Mouse (Mus musculus) gastrocnemius, adult 8-10 months (tissue): ENCODE measurements around the gene Chpf2. TPM values are rescaled to one million over a fixed set of nuclear protein-coding genes. Genes with fewer than 3 reads are reported as not detected.

Source experiments
- DNase-seq, 2 experiments: peaks; one replicate each; pipeline ENCODE4 v3.0.0; 2022; ENCODE audit warnings: low spot score in 2 of 2
- total RNA-seq, 4 experiments: library from RNA; stranded (reverse); gene quantifications; 2 replicates each; pipeline ENCODE4 v1.2.4; 2022

The Chpf2 gene
- total RNA-seq, 4 experiments from 2014 or later: 8.5 to 14.5 (median 12.4) TPM

DNA sequence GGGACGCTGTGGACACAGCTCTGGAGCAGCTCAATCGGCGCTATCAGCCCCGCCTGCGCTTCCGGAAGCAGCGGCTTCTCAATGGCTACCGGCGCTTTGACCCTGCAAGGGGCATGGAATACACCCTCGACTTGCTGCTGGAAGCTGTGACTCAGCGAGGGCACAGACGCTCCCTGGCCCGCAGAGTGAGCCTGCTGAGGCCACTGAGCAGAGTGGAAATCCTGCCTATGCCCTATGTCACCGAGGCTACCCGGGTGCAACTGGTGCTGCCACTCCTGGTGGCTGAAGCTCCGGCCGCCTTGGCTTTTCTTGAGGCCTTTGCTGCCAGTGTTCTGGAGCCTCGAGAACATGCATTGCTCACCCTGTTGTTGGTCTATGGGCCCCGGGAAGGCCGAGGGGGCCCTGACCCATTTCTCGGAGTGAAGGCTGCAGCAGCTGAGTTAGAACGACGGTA is 4.8 kb downstream of the Chpf2 start:
- no peak for DNase-seq

- no peak for DNase-seq
These were observed 5.4 kb downstream of the Chpf2 start for GRCm38 (mm10) chr5:24591796-24592470.

DNA sequence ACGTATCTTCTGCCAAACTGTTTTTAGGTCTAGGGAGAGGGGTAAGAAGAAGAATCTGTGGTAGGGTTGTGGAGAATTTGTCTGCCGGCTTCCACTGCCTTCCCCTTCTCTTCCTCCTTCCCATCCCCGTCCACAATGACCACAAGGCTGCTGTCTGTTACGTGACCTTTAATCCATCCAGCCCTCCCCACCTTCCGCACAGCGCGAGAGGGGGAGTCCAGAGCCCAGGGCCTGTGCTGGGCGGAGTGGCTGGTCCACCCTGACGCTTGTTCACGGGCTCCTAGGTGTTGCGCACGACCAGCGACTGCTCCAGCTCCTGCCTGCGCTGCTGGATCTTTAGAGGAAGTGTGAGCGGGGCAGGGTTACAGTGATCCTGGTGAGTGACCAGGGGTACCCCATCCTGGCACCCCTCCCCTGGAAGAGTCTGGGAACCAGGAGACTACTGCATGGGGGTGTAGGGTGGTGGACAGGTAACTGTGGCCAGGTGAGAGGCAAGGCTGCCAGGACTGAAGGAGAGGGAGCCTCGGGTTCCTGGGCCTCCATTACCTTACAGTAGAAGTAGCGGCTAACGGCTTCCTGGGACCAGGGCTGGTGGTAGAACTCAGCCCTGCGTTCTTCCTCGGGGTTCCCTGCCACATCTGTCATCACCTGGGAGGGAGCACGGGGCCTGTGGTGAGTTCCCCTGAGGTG is 6.1 kb downstream of the Chpf2 start:
- DNase-seq: no peak

DNA sequence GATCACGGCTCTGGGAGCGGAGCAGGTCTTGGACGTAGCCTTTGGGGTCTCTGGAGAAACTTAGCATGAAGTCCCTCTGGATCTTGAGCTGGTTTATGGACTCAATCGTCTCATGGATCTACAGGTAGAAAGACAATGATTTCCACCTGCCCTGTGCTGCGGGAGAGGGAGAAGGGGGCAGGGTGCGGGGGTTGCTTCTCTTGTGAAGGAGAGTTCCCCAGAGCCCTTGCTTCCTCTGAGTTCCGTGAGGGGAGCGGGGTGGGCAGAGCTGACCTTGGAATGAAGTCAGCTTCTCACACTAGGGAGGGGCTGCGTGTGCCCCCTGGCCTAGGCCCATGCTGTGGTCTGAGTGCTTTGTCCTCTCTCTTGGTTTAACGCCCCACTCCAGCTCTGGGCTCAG is 6.7 kb downstream of the Chpf2 start:
- no peak for DNase-seq

DNA sequence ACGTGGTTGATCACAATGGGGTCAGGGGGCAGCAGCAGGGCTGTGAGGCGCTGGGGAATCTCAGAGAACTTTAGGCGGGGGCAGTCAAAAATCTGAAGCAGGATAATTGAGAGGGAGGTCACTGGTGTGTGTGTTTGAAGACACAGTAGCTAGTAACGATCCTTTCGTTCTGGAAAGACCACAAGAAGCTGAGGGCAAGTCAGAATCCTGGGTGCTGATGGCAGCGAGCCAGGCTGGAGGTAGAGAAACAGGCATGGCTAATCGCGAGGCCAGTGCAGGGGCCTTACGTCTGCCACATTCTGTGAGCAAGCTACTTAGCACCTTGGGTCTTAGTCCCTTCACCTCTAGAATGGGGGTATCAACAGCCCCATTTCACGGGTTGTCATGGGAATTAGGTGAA is 7.4 kb downstream of the Chpf2 start:
- no peak for DNase-seq

DNA sequence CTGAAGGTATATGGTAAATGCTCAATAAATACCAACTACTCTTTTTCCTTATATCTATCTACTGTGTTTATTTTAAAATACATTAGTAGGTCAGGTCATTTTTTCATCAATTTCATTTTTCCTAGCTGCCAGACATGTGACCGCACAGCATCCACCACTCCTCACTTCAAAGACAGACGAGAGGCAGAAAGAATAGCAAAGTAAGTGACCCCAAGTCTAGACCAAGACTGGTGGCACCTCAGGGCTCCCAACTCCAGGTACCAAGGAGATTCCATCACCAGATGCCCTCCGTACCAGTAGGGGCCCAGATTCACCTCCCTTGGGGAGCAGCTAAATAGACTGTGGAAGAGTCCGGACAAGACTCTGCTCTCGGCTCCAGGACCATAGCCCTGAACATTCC is 7.8 kb downstream of the Chpf2 start:
- no peak for DNase-seq

DNA sequence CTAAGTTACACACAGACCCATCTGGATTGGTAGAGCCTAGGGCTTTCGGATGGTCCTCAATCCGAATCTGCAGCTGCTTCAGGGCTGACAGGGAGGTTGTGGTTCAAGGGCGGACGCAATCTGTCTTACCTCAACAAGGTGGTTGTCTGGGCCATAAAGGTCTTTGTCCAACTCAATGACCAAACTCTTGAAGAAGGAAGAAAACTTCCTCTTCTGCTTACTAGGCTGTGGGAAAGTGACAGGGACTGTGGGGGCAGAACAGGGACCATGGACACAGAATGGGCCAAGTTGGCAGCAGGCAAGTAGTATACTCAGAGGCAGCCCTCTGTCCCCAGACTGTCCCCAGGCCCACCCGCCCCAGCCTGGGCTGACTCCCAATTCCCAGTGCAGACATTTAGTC is 8.7 kb downstream of the Chpf2 start:
- DNase-seq: no peak

- no peak for DNase-seq
These were observed 9.3 kb downstream of the Chpf2 start for GRCm38 (mm10) chr5:24595786-24596380.

GRCm38 (mm10) chr5:24596519-24597171 is 10.1 kb downstream of the Chpf2 start:
- DNase-seq: no peak

DNA sequence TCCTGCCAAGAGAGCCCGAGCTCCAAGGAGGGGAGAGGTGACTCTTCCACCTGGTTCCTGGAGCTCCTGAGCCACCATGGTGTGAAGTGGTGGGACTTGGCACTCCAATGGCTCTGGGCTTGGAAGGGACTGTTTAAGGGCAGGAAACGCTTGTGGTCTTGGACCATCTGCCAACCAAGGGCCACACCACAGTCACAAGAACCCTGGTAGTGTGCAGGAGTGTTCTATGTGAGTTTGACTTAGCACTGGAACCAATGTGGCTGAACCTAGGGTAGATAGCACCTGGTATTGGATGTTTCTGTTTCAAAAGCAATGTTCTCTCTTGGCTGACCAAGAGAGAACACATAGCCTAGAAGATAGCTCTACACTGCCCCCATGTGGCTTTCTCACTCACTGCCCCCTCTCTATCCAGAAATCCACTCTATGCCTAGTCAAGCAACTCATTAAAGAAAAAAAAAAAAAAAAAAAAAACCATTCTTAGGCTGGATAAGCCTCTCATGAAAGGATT is 10.7 kb downstream of the Chpf2 start:
- DNase-seq: peak; percentile 71 to 73

DNA sequence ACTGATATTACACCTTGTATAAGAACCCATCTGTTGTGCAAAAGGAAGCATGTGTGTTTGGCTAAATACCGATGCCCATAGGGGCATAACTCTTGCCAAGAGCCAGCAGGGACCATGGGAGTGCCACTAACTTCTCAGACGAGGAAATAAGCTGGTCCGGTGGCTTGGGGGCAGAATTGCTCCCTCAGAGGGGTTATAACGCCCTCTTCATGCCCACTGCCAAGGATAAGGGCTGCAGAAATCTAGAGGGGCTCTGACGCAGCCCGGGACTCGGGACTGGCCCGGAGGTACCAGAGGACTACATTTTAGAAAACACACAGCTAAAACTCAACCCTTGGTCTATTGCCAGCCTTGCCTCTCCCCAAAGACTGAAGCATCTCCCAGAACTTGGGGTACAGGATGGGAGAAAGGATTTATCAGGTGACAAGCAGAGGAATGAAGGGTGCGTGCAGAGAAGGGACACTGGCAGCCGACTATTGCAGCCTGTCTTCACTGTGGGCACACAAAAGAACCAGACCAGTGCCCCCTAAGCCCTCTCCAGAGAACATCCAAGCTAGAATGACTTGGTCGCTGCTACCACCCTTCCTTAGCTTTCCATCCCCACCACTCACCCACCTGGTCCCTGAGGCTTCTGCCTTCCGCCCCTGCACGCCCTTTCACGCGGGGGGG is 11.5 kb downstream of the Chpf2 start:
- DNase-seq: no peak

GRCm38 (mm10) chr5:24598570-24599006 is 12.0 kb downstream of the Chpf2 start:
- peak; percentile 63 to 65 for DNase-seq

DNA sequence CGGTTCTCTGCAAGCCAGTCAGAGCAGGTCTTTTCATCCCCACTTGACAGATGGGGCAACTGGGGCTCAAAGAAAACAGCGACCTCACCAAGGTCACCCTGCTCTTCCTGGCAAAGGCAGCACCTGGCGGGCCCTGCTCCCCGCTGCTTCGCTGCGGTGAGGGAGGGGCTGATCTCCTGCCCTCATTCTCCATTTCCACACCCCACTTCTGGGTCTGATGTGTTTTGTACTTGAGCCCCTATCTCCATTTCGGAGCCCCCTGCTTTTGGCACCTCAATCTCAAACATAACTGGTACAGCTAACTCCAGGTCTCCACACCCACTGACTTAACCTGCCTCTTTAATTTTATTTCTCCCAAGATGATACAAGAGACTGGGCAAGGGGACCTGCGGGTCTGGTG is 12.6 kb downstream of the Chpf2 start:
- DNase-seq: no peak

GRCm38 (mm10) chr5:24600236-24600635 is 13.7 kb downstream of the Chpf2 start:
- peak; percentile 76 to 82 for DNase-seq

DNA sequence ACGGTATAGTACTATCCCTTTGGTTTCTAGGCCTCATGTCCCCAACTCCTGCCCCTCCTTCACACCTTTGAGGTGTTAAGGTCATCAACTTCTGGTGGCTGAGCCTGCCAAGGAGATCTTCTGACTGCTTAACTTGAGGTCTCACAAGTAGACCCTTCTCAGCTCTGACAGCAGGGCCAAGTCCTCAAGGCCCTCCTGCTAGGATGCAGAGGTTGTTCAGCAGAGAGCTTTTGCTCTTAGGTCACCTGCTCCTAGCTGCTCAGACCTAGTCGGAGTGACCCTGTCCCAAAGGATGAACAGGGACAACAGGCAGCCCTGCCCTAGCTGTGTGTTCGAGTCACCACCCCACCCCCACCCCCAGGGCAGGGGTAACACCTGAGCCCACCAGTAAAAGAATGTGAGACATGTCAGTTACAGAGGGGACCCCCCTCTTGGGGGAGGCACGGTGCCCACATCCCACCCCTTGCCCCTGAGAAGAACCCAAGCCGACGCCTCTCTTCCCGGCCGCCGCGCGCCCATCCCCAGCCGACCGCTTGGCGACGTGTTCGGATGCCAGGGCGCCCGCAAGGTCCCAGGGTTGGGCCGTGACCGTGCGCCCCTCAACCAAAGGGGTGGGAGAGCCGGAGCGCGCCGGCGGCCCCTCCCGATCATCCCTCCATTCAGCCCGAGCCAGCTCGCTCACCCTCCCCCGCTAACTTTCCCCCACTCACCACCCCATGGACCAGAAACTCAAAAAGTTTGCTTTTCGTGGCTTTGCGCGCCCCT is 14.7 kb downstream of the Chpf2 start:
- no peak for DNase-seq

DNA sequence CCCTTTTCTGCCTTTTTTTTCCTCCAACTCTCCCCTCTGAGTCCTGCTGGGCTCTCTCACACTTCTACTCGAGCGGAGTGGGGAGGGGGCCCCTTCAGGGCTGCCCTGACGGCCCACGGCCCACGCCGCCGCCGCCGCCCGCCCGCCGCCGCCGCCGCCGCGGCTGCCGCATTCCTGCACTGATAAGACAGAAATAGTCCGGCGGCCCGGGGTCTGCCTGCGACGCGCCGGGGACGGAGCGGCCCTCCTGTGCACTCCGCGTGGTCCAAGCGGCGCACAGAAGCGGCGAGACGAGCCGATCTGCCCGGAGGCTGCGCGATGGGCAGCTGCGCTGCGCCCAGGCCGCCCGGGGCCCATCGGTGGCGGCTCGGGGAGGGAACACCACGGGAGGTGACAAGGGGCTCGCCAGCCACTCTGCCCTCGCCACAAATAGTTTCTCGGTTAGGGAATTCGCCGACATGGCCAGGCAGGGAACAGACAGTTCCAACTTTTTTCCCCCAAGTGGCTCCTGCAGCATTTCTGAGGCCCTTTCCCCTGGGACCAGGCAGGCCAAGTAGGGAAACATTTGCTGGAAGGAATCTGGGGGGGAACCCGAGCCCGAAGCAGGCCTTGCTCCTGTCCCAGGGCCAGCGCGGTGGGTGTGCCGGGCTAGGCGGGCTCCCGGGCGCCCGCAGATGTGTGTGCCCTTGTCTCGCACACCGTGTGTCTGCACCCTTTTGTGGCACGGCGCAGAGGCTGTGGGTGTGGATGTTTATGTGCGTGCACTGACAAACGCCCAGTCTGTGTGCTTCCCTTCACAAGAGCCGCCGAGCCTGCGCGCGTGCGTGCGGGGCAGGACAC is 15.6 kb downstream of the Chpf2 start:
- peak; percentile 76 to 80 for DNase-seq

DNA sequence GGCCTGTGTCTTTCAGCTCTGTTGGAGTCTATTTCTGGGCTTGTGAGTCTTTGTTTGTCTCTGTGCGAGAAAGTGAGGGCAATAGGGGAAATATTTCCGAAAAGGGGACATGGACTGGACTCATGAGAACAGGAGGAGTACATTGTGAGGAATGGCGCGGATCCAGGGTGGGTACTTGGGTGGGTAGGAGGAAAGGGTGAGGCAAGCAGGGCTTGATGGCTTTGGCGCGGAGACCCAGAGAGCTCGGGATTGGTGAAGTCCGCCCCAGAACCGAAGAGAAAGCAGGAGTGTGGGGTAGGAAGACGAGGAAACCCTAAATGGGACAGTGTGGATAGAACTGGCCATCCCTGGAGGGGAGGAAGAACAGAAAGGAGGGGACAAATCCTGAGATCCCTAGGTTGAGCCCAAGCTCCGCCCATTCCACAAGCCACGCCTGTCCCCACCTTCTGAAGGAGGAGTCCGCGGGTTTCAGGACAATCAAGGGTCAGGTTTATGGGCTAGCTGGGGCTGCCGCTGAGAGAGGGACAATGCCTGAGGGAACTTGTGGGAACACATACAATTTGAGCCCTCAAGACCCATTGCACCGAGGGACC is 16.3 kb downstream of the Chpf2 start:
- peak; percentile 87 to 88 for DNase-seq

DNA sequence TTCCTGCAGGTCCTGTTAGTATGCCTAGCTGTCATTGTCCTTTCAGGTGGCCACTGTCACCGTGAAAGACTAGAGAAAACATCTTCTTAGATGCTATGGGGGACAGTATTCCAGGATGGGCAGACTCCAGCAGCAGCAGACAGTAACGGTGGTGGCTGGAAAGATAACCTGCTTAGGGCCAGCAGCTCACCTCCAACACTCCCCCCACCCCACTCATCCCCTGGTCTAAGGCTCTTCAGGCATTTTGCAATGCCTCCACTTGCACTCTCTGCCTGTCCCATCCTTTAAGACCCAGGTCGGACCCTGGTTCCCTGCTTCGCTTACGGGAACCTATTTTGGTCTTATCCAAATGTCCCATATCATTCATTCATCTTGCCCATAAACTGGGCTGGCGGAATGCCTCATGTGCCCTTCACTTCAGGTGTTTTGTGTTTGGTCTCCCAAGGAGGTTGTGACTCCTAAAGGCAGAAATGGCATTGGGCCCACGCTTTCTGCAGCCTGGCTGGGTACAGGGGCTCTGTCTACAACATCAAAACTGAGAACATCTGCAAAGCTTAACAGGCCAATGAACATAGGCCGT is 17.0 kb downstream of the Chpf2 start:
- no peak for DNase-seq
